Mouse (Mus musculus) C2C12 (cell line): ENCODE results near the gene Vash1. TPM values are rescaled to one million over a fixed set of nuclear protein-coding genes. Genes with fewer than 3 reads are reported as not detected.

ENCODE experiments used
- H3K27me3 ChIP-seq: one replicate; pipeline ENCODE4 v1.6.1; 2011; ENCODE audit not compliant: control insufficient read depth, insufficient read depth, insufficient read length
- H3K36me3 ChIP-seq: one replicate; pipeline ENCODE4 v1.6.1; 2011; ENCODE audit not compliant: control insufficient read depth, insufficient read depth
- H3K4me3 ChIP-seq: one replicate; pipeline ENCODE4 v1.5.1; 2011; ENCODE audit warnings: mild to moderate bottlenecking, control low read depth; ENCODE audit not compliant: poor library complexity, insufficient read depth, severe bottlenecking
- H3K79me2 ChIP-seq: one replicate; pipeline ENCODE4 v1.6.1; 2011; ENCODE audit not compliant: control insufficient read depth, insufficient read depth
- H3K79me3 ChIP-seq: one replicate; pipeline ENCODE4 v1.6.1; 2011; ENCODE audit warnings: low read depth, control low read depth
- H3ac ChIP-seq: one replicate; pipeline ENCODE3; 2011; ENCODE audit warnings: low read depth; ENCODE audit not compliant: control insufficient read depth, insufficient read length
- CEBPB ChIP-seq: IDR thresholded peaks from one replicate; pipeline ENCODE4 v1.6.1; 2011; ENCODE audit warnings: low read depth, mild to moderate bottlenecking, control low read depth, moderate library complexity
- CTCF ChIP-seq: IDR thresholded peaks from one replicate; pipeline ENCODE4 v1.5.1; 2011; ENCODE audit not compliant: control insufficient read depth, insufficient read depth, insufficient read length
- FOSL1 ChIP-seq: IDR thresholded peaks from one replicate; pipeline ENCODE4 v1.8.0; 2011; ENCODE audit warnings: mild to moderate bottlenecking, low read length; ENCODE audit not compliant: poor library complexity, insufficient read depth, severe bottlenecking
- MAX ChIP-seq: IDR thresholded peaks from one replicate; pipeline ENCODE4 v1.6.1; 2011; ENCODE audit warnings: mild to moderate bottlenecking, control low read depth
- MYOD1 ChIP-seq: IDR thresholded peaks from one replicate; pipeline ENCODE4 v1.6.1; 2011; ENCODE audit warnings: low read depth; ENCODE audit not compliant: control insufficient read depth, insufficient read length
- MYOG ChIP-seq: IDR thresholded peaks from one replicate; pipeline ENCODE4 v1.6.1; 2011; ENCODE audit not compliant: control insufficient read depth, insufficient read length; ENCODE audit errors: extremely low read depth
- USF1 ChIP-seq: IDR thresholded peaks from one replicate; pipeline ENCODE4 v1.6.1; 2011; ENCODE audit warnings: low read depth, mild to moderate bottlenecking, control low read depth, moderate library complexity
- polyA plus RNA-seq: library from polyadenylated mRNA; unstranded; fragments of >200 nt; fragmentation: generic; extraction: Trizol; gene quantifications from one replicate; pipeline ENCODE4 v1.2.1, GENCODE M21; 2012; ENCODE audit warnings: missing spikeins

Vash1 gene
- polyA plus RNA-seq, 1 experiment, result 0.44 TPM

GRCm38 (mm10) chr12:86659447-86659968, 19.0 kb upstream of the Vash1 start:
- Histone ChIP-seq H3K4me3 (no peak overlapping the region), H3K36me3 (no peaks in the 10 kb centered on the region), H3K79me2 (no peaks in the 10 kb centered on the region), H3ac (no peak overlapping the region), H3K79me3 (no peaks in the 10 kb centered on the region), H3K27me3 (peaks cover 16% of the 10 kb centered on the region)
- TF ChIP-seq MYOD1 (no peak), USF1 (no peak), MYOG (no peak), FOSL1 (no peak), CTCF (no peak), MAX (no peak)

DNA sequence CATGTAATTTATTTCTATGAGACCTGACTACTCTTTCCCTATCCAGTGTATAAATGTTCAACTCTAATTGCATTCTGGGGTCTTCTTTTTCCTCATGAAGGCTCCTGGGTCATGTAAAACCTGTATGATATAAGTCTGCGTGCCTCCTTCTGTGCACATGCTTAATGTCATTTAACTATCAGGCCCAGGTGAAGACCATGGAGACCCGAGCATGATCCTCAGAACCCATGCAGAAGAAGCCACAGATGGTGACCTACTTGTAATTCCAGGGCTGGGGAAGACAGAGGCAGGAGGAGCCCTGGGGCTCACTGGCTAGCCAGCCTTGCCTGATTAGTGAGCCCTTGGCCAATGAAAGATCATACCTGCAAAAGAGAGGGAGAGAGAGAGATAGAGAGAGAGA, 18.0 kb upstream of the Vash1 start:
- TF ChIP-seq CTCF (no peak), MAX (no peak), CEBPB (no peak), MYOG (no peak), FOSL1 (no peak), MYOD1 (no peak), USF1 (no peak)
- no peaks in the 10 kb centered on the region for H3K36me3 ChIP-seq
- no peak overlapping the region for H3ac ChIP-seq
- H3K27me3 ChIP-seq, result peaks cover 16% of the 10 kb centered on the region
- H3K4me3 ChIP-seq, result no peak overlapping the region
- H3K79me3 ChIP-seq, result no peaks in the 10 kb centered on the region
- H3K79me2 ChIP-seq, result no peaks in the 10 kb centered on the region

DNA sequence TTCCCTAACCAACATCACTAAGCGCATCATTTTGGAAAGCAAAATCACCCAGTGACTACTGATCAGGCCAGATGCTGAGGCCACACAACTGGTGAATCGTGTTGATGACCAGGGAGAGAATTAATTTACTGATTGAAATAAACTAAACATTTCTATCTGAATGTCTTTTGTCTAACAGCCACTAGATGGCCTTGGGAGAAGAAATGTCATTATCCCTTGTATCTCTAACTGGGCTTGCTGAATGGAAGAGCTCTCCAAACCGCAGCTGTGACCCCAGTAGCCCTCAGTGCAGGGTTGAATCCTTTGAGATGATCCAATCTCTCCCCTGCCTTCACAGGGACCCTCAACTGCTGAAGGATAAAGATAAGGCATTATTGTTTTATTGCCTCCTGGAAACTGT, 12.8 kb upstream of the Vash1 start:
- TF ChIP-seq MYOG (no peak), MAX (no peak), CTCF (no peak), CEBPB (no peak), USF1 (no peak), MYOD1 (no peak), FOSL1 (no peak)
- Histone ChIP-seq H3K36me3 (no peaks in the 10 kb centered on the region), H3K4me3 (no peak overlapping the region), H3ac (no peak overlapping the region), H3K79me2 (no peaks in the 10 kb centered on the region), H3K79me3 (no peaks in the 10 kb centered on the region), H3K27me3 (peaks cover 8% of the 10 kb centered on the region)

GRCm38 (mm10) chr12:86668404-86668803, 10.1 kb upstream of the Vash1 start:
- no peak overlapping the region for H3K4me3 ChIP-seq
- no peaks in the 10 kb centered on the region for H3K36me3 ChIP-seq
- H3K79me3 ChIP-seq, result no peaks in the 10 kb centered on the region
- no peak overlapping the region for H3ac ChIP-seq
- TF ChIP-seq MYOD1 (no peak), USF1 (no peak), MAX (no peak), MYOG (no peak), CTCF (no peak), FOSL1 (no peak), CEBPB (no peak)
- H3K79me2 ChIP-seq, result no peaks in the 10 kb centered on the region
- H3K27me3 ChIP-seq, result peaks cover 14% of the 10 kb centered on the region

DNA sequence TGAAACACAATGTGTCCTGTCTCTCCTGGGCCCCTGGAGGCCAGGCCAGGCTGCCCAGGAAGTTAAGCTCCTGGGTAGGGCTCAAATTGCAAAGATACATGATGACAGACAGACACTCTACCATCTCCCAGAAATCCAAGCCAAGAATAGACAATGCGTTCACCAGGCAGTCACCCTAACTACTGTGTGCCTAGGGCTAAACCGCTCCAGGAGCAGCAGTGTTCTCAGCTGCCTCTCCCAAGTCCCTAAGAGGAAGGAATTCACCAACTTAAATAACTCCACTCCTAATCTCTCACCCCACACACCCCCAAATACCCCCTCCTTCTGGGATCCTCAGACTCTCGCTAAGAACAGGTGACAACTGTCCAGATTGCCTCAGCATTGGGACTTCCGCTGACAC, 6.4 kb upstream of the Vash1 start:
- Histone ChIP-seq H3K36me3 (no peaks in the 10 kb centered on the region), H3ac (no peak overlapping the region), H3K79me2 (no peaks in the 10 kb centered on the region), H3K4me3 (no peak overlapping the region), H3K79me3 (no peaks in the 10 kb centered on the region), H3K27me3 (peaks cover 18% of the 10 kb centered on the region)
- TF ChIP-seq MYOD1 (no peak), USF1 (no peak), MYOG (no peak), CTCF (no peak), FOSL1 (no peak), CEBPB (no peak), MAX (no peak)

GRCm38 (mm10) chr12:86672507-86672906, 6.0 kb upstream of the Vash1 start:
- Histone ChIP-seq H3K79me2 (no peaks in the 10 kb centered on the region), H3K36me3 (no peaks in the 10 kb centered on the region), H3K4me3 (no peak overlapping the region), H3K27me3 (peaks cover 20% of the 10 kb centered on the region), H3K79me3 (no peaks in the 10 kb centered on the region), H3ac (no peak overlapping the region)
- TF ChIP-seq MYOG, result no peak
